Mouse (Mus musculus) MEL (cell line): ENCODE data around the gene Thada. TPM values are rescaled to one million over a fixed set of nuclear protein-coding genes. Genes with fewer than 3 reads are reported as not detected.

Experiments
- DNase-seq: peaks from one replicate; pipeline ENCODE4 v3.0.0; 2011; ENCODE audit warnings: low read depth, low spot score
- H3K27ac ChIP-seq: 2 replicates; pipeline ENCODE4 v1.5.1; 2012; ENCODE audit warnings: low read depth, mild to moderate bottlenecking, control low read depth, low read length, moderate library complexity; ENCODE audit not compliant: control insufficient read depth
- H3K27me3 ChIP-seq, 2 experiments: fragments of 150-350 bp in 1 of 2; sonication (generic) in 1 of 2; 2 replicates each; pipeline ENCODE4 v1.6.1; 2012; ENCODE audit warnings: low read length in 2 of 2, mild to moderate bottlenecking in 2 of 2, improper control_type of control experiment in 1 of 2, moderate library complexity in 1 of 2; ENCODE audit not compliant: insufficient read depth in 2 of 2, control insufficient read depth in 1 of 2
- H3K36me3 ChIP-seq, 2 experiments: 2 replicates each; pipeline ENCODE4 v1.6.1; 2012 to 2014; ENCODE audit warnings: low read length in 2 of 2, improper control_type of control experiment in 1 of 2, inconsistent platforms in 1 of 2, mild to moderate bottlenecking in 1 of 2; ENCODE audit not compliant: insufficient read depth in 2 of 2, control insufficient read depth in 1 of 2
- H3K4me1 ChIP-seq, 2 experiments: fragments of 150-350 bp in 1 of 2; sonication (generic) in 1 of 2; 2 replicates each; pipeline ENCODE4 v1.6.1; 2012; ENCODE audit warnings: low read length in 2 of 2, improper control_type of control experiment in 1 of 2, mild to moderate bottlenecking in 1 of 2; ENCODE audit not compliant: insufficient read depth in 2 of 2, control insufficient read depth in 1 of 2
- H3K4me3 ChIP-seq, 2 experiments: fragments of 150-350 bp in 1 of 2; sonication (generic) in 1 of 2; 2 replicates each; pipeline ENCODE4 v1.5.1; 2012; ENCODE audit warnings: low read depth in 2 of 2, low read length in 2 of 2, mild to moderate bottlenecking in 2 of 2, moderate library complexity in 2 of 2, control low read depth in 1 of 2, improper control_type of control experiment in 1 of 2; ENCODE audit not compliant: control insufficient read depth in 1 of 2, insufficient read depth in 1 of 2
- H3K79me2 ChIP-seq: 2 replicates; pipeline ENCODE4 v1.6.1; 2012; ENCODE audit warnings: mild to moderate bottlenecking, low read length, moderate library complexity; ENCODE audit not compliant: control insufficient read depth, poor library complexity, insufficient read depth
- H3K9ac ChIP-seq: 2 replicates; pipeline ENCODE4 v1.6.1; 2012; ENCODE audit warnings: low read depth, mild to moderate bottlenecking, control low read depth, low read length, moderate library complexity; ENCODE audit not compliant: control insufficient read depth, poor library complexity, severe bottlenecking
- H3K9me3 ChIP-seq: fragments of 150-350 bp; sonication (generic); replicated peaks from 2 replicates; pipeline ENCODE4 v1.6.1; 2012; ENCODE audit warnings: mild to moderate bottlenecking, low read length, improper control_type of control experiment, moderate library complexity; ENCODE audit not compliant: insufficient read depth
- BHLHE40 ChIP-seq: IDR thresholded peaks from 2 replicates; pipeline ENCODE4 v1.6.1; 2012; ENCODE audit warnings: low read depth, mild to moderate bottlenecking, inconsistent platforms, low read length, improper control_type of control experiment, borderline replicate concordance
- CHD1 ChIP-seq: IDR thresholded peaks from 2 replicates; pipeline ENCODE4 v1.6.1; 2012; ENCODE audit warnings: low read depth, mild to moderate bottlenecking, inconsistent platforms, low read length, improper control_type of control experiment
- CTCF ChIP-seq, 3 experiments: IDR thresholded peaks in 2 of 3; conservative IDR thresholded peaks in 1 of 3; 2 replicates each; pipeline ENCODE4 v1.5.1; 2011 to 2012; ENCODE audit warnings: low read length in 3 of 3, low read depth in 2 of 3, mild to moderate bottlenecking in 2 of 3, improper control_type of control experiment in 1 of 3, inconsistent platforms in 1 of 3, mixed read lengths in 1 of 3, moderate library complexity in 1 of 3; ENCODE audit not compliant: control insufficient read depth in 1 of 3, insufficient read depth in 1 of 3, poor library complexity in 1 of 3, severe bottlenecking in 1 of 3
- EP300 ChIP-seq, 2 experiments: IDR thresholded peaks; 2 replicates each; pipeline ENCODE4 v1.6.1; 2011; ENCODE audit warnings: improper control_type of control experiment in 2 of 2, low read length in 2 of 2, low read depth in 1 of 2, mild to moderate bottlenecking in 1 of 2
- GABPA ChIP-seq: IDR thresholded peaks from 2 replicates; pipeline ENCODE4 v1.6.1; 2012; ENCODE audit warnings: low read depth, mild to moderate bottlenecking, inconsistent platforms, low read length, improper control_type of control experiment, moderate library complexity
- JUND ChIP-seq: IDR thresholded peaks from 2 replicates; pipeline ENCODE4 v1.6.1; 2011; ENCODE audit warnings: low read depth, mild to moderate bottlenecking, improper control_type of control experiment, low read length
- MAFK ChIP-seq: IDR thresholded peaks from 2 replicates; pipeline ENCODE4 v1.6.1; 2011; ENCODE audit warnings: low read depth, mild to moderate bottlenecking, low read length, improper control_type of control experiment, borderline replicate concordance
- MAX ChIP-seq: IDR thresholded peaks from 2 replicates; pipeline ENCODE4 v1.6.1; 2011; ENCODE audit warnings: low read length, improper control_type of control experiment
- MAZ ChIP-seq: IDR thresholded peaks from 2 replicates; pipeline ENCODE4 v1.6.1; 2012; ENCODE audit warnings: low read depth, mild to moderate bottlenecking, inconsistent platforms, low read length, improper control_type of control experiment
- MEF2A ChIP-seq: IDR thresholded peaks from 2 replicates; pipeline ENCODE4 v1.6.1; 2014; ENCODE audit warnings: low read depth, mild to moderate bottlenecking, inconsistent platforms, low read length, improper control_type of control experiment; ENCODE audit not compliant: poor library complexity, insufficient replicate concordance, severe bottlenecking; ENCODE audit errors: extremely low read depth
- POLR2A ChIP-seq, 2 experiments: IDR thresholded peaks; 2 replicates each; pipeline ENCODE4 v1.6.1; 2011 to 2012; ENCODE audit warnings: low read length in 2 of 2, mild to moderate bottlenecking in 2 of 2, control low read depth in 1 of 2, improper control_type of control experiment in 1 of 2, low read depth in 1 of 2, moderate library complexity in 1 of 2; ENCODE audit not compliant: control insufficient read depth in 1 of 2, insufficient read depth in 1 of 2, poor library complexity in 1 of 2
- POLR2AphosphoS2 ChIP-seq: IDR thresholded peaks from 2 replicates; pipeline ENCODE4 v1.6.1; 2011; ENCODE audit warnings: low read length, improper control_type of control experiment
- RCOR1 ChIP-seq: IDR thresholded peaks from 2 replicates; pipeline ENCODE4 v1.6.1; 2012; ENCODE audit warnings: low read depth, mild to moderate bottlenecking, inconsistent platforms, low read length, improper control_type of control experiment
- TBP ChIP-seq: IDR thresholded peaks from 2 replicates; pipeline ENCODE4 v1.8.0; 2011; ENCODE audit warnings: low read depth, low read length, improper control_type of control experiment
- TCF12 ChIP-seq: IDR thresholded peaks from 2 replicates; pipeline ENCODE4 v1.6.1; 2014; ENCODE audit warnings: low read depth, mild to moderate bottlenecking, inconsistent platforms, low read length, improper control_type of control experiment, moderate library complexity
- USF1 ChIP-seq: IDR thresholded peaks from 2 replicates; pipeline ENCODE4 v1.6.1; 2014; ENCODE audit warnings: low read depth, mild to moderate bottlenecking, inconsistent platforms, low read length, improper control_type of control experiment, moderate library complexity
- USF2 ChIP-seq, 2 experiments: IDR thresholded peaks; 2 replicates each; pipeline ENCODE4 v1.6.1; 2011 to 2012; ENCODE audit warnings: improper control_type of control experiment in 2 of 2, low read length in 2 of 2, borderline replicate concordance in 1 of 2, inconsistent platforms in 1 of 2, low read depth in 1 of 2, mild to moderate bottlenecking in 1 of 2; ENCODE audit not compliant: insufficient read depth in 1 of 2
- ZC3H11A ChIP-seq: IDR thresholded peaks from 2 replicates; pipeline ENCODE4 v1.6.1; 2012; ENCODE audit warnings: low read depth, mild to moderate bottlenecking, inconsistent platforms, low read length, improper control_type of control experiment
- ZKSCAN1 ChIP-seq: IDR thresholded peaks from 2 replicates; pipeline ENCODE4 v1.6.1; 2012; ENCODE audit warnings: low read depth, mild to moderate bottlenecking, inconsistent platforms, low read length, improper control_type of control experiment, moderate library complexity
- polyA plus RNA-seq, 2 experiments: library from polyadenylated mRNA; stranded (reverse) in 1 of 2; unstranded in 1 of 2; fragments of >175 nt in 1 of 2; fragments of >200 nt in 1 of 2; gene quantifications; 2 replicates each; pipeline versions ENCODE4 v1.2.1 to v1.2.4; 2012; ENCODE audit warnings: low replicate concordance in 2 of 2, low read depth in 1 of 2; ENCODE audit not compliant: insufficient read length in 2 of 2, insufficient read depth in 1 of 2, missing spikeins in 1 of 2
- total RNA-seq: library from RNA; depleted of rRNA; stranded (reverse); fragments of 300-350 nt; gene quantifications from 2 replicates; pipeline ENCODE4 v1.2.3, GENCODE M21; 2012

The Thada gene
- total and polyA plus RNA-seq, 3 experiments: 19.8 to 20.6 TPM; not detected in 1

- no peaks in the 10 kb centered on the region for H3K79me2 ChIP-seq
- H3K27me3 ChIP-seq: no peaks in the 10 kb centered on the region
- TF ChIP-seq GABPA: no peak
- TF ChIP-seq EP300 (IDR thresholded peaks at IDR 0.05; ENCODE audit: low read depth in 1 of 2, low read length in 2 of 2): no peak
- TF ChIP-seq CHD1: no peak
- no peak for TF ChIP-seq MAFK
- no peak for TF ChIP-seq MAZ
- TF ChIP-seq ZKSCAN1: no peak
- TF ChIP-seq POLR2AphosphoS2: no peak
- TF ChIP-seq POLR2A (IDR thresholded peaks at IDR 0.05; ENCODE audit: control insufficient read depth in 1 of 2, insufficient read depth in 1 of 2, low read depth in 1 of 2, low read length in 2 of 2, poor library complexity in 1 of 2): no peak
- TF ChIP-seq MEF2A: no peak
- TF ChIP-seq CTCF (IDR thresholded peaks at IDR 0.05 in 2 of 3, conservative IDR thresholded peaks at IDR 0.05 in 1 of 3; ENCODE audit: control insufficient read depth in 1 of 3, insufficient read depth in 1 of 3, low read depth in 2 of 3, low read length in 3 of 3, poor library complexity in 1 of 3, severe bottlenecking in 1 of 3): no peak
- TF ChIP-seq JUND: no peak
- TF ChIP-seq TCF12: no peak
- no peak for TF ChIP-seq USF2 (IDR thresholded peaks at IDR 0.05; ENCODE audit: borderline replicate concordance in 1 of 2, insufficient read depth in 1 of 2, low read depth in 1 of 2, low read length in 2 of 2)
- TF ChIP-seq MAX: no peak
- TF ChIP-seq USF1: no peak
- TF ChIP-seq RCOR1: no peak
- TF ChIP-seq BHLHE40: no peak
- no peak for TF ChIP-seq ZC3H11A
- no peak for TF ChIP-seq TBP
- no peaks in the 10 kb centered on the region for H3K9me3 ChIP-seq
- H3K27ac ChIP-seq: no peak overlapping the region
- no peak overlapping the region for H3K9ac ChIP-seq
- DNase-seq: no peak
- peaks cover 0 to 2% of the 10 kb centered on the region in 2 experiments; a peak in 2 of 4 replicates for H3K36me3 ChIP-seq
- H3K4me3 ChIP-seq: no peak overlapping the region
- H3K4me1 ChIP-seq: no peaks in the 10 kb centered on the region
Observed at GRCm38 (mm10) chr17:84228223-84228622, 237.8 kb downstream of the Thada start.

- peaks cover 0 to 2% of the 10 kb centered on the region in 2 experiments; a peak in 2 of 4 replicates for H3K36me3 ChIP-seq
- H3K27me3 ChIP-seq: no peaks in the 10 kb centered on the region
- H3K27ac ChIP-seq: no peak overlapping the region
- DNase-seq: no peak
- H3K4me3 ChIP-seq: no peak overlapping the region
- no peak for TF ChIP-seq GABPA
- no peaks in the 10 kb centered on the region for H3K9me3 ChIP-seq
- H3K9ac ChIP-seq: no peak overlapping the region
- no peaks in the 10 kb centered on the region for H3K4me1 ChIP-seq
- no peaks in the 10 kb centered on the region for H3K79me2 ChIP-seq
Observed at GRCm38 (mm10) chr17:84226681-84227080, 239.3 kb downstream of the Thada start.
